Mouse (Mus musculus) R1 (cell line): ENCODE data around the gene Tmem219.
"Not testable (repeated sequence)": the region's sequence is repeated elsewhere in the genome, so short reads cannot be mapped to it uniquely, and the experiment has no call there.

ENCODE experiments used
- DNase-seq: peaks from one replicate; pipeline ENCODE4 v3.0.0-alpha.2; 2018; ENCODE audit warnings: low read depth, low spot score

The Tmem219 gene

DNA sequence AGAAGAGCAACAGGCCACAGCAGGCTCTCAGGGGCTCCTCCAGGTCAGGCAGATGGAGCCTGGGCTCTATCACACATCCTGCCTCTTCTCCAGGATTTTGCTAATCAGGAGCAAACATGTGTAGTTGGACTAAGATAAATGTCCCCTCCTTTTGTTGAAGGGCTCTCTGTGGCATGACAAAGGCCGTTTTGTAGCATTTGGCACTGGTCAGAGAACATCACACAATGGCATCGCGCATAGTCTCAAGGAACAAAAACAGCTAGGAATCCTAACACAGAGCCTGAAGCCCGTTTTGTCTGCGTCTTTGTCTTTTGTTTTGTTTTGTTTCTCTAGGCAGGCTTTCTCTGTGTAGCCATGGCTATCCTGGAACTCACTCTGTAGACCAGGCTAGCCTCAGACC lies 1.3 kb upstream of the Tmem219 start:
- no peak for DNase-seq

- no peak for DNase-seq
Observed at GRCm38 (mm10) chr7:126921563-126921962, 1.2 kb downstream of the Tmem219 start.

DNA sequence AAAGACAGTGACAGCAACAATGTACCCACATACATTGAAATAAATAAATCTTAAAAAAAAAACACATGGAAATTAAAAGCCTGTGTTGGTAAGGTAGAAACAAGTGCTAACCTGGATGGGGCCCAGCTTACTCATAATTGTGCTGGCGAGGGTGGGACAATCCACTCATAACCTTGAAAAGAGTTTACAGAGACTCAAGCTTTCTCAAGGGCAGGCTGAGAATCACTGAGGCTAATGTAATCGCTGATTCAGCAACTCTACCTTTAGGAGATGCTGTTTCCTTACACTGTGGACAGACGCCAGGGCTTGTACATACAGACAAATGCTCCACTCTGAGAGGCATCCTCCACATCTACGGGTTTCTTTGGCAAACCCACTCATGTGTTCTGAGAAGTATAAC lies 2.7 kb downstream of the Tmem219 start:
- no peak for DNase-seq

DNA sequence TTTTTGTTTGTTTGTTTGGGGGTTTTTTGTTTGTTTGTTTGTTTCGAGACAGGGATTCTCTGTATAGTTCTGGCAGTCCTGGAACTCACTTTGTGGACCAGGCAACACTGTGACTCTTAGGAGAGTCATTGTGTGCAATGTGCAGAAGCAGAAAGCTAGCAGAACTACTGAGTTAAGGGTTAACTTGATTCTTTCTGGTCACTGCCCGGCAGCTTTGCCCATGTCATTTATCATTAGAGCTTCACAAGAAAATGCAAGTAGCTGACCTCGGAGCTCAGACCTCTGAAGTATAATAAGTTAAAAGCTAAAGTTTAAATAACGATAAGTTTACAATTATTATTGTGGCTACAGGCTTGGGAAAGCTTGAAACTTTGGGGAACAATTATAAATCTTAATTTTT lies 4.4 kb downstream of the Tmem219 start:
- DNase-seq: not testable (repeated sequence)

- DNase-seq: no peak
Observed at GRCm38 (mm10) chr7:126914844-126915243, 7.9 kb downstream of the Tmem219 start.

GRCm38 (mm10) chr7:126905590-126905989 lies 17.1 kb downstream of the Tmem219 start:
- DNase-seq: no peak

DNA sequence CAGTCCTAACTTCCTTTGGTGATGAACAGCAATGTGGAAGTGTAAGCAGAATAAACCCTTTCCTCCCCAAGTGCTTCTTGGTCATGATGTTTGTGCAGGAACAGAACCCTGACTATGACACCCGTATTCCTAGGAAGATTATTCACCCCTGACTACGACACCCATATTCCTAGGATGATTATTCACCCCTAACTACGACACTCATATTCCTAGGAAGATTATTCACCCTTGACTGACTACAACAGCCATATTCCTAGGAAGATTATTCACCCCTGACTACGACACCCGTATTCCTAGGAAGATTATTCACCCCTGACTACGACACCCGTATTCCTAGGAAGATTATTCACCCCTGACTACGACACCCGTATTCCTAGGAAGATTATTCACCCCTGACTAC lies 22.9 kb downstream of the Tmem219 start:
- not testable (repeated sequence) for DNase-seq

- DNase-seq: peak; percentile 90
Observed at GRCm38 (mm10) chr7:126898102-126898990, 24.4 kb downstream of the Tmem219 start.

- DNase-seq: peak; percentile 24
Observed at GRCm38 (mm10) chr7:126897390-126898101, 25.2 kb downstream of the Tmem219 start.

- DNase-seq: no peak
Observed at GRCm38 (mm10) chr7:126896912-126897311, 25.8 kb downstream of the Tmem219 start.

DNA sequence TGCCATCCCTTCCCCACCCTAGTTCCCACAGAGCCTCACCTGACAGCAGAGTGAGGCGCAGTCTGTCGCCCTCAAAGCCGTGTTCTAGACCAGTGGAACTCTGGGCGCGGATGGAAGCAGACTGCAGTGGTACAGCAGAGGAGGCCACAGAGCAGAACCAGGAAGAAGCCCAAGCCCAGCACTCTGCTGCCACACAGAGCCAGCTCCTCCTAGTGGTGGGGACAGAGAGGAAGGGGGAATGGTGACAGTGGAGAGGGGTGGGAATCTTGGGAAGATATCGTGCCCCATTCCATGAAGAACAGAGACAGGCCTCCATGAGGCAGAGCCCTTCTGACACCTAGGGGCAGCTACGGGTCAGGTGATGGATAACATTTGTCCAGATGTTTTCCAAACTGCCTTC lies 33.9 kb downstream of the Tmem219 start:
- DNase-seq: peak; percentile 64

DNA sequence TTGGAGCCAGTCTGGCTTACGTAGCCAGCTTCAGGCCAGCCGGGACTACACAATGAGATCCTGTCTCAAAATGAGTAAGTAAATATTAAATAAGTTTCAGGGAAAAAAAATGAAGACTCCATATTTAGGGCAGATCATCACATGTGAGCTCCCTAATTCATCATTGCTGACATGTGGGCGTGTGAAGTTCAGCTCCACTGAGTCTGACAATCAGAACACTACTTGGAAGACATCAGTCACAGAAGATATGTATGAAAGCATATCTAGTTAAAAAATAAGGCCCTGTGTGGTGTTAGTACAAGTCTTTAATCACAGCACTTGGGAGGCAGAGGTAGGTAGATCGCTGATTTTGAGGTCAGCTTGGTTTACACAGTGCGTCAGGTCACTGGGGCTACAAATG lies 35.4 kb downstream of the Tmem219 start:
- DNase-seq: no peak

GRCm38 (mm10) chr7:126884286-126885164 lies 38.2 kb downstream of the Tmem219 start, which contains the start of gene Taok2:
Taok2 (minus strand) TSS chr7:126884703.
- peak; percentile 99 for DNase-seq

- DNase-seq: no peak
Observed at GRCm38 (mm10) chr7:126883731-126884181, 39.0 kb downstream of the Tmem219 start.

- DNase-seq: no peak
Observed at GRCm38 (mm10) chr7:126881040-126881439, 41.7 kb downstream of the Tmem219 start.

- no peak for DNase-seq
Observed at GRCm38 (mm10) chr7:126877239-126877638, 45.5 kb downstream of the Tmem219 start.

- DNase-seq: no peak
Observed at GRCm38 (mm10) chr7:126870520-126870891, 52.2 kb downstream of the Tmem219 start.

DNA sequence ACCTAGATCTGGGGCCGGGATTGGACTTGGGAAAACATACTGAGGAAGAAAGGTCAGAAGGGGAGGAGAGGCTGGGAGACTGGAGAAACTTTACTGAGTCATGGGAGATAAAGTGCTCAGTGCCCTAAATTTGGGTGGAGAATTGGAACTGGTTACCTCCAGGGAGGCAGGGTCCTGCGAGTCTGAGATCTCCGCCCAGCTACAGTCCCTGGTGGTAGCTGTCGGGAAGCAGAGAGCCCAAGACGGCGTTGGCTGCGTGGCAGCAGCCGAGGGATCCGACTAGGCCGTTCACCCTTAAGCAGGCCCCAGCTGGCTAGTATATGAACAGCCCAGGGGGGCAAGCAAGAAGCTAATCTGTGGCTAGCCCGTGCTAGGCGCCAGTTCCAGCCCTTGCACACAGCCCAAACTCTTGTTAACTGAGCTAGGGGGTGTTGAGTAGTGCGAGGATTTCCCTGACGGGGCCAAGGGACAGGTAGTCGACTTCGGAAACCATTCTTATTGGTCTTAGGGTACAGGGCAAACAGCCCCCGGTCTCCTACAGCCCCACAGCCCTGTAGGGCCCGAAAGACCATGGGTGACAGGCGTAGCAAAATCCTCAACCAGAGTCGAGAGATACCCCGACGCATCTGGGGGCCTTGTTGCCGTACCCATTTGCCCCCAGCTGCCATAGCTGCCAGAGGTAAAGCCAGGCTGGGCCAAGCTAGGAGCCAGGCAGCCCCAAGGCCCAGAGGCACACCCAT lies 52.8 kb downstream of the Tmem219 start:
- no peak for DNase-seq

- DNase-seq: no peak
Observed at GRCm38 (mm10) chr7:126868003-126868402, 54.7 kb downstream of the Tmem219 start.

DNA sequence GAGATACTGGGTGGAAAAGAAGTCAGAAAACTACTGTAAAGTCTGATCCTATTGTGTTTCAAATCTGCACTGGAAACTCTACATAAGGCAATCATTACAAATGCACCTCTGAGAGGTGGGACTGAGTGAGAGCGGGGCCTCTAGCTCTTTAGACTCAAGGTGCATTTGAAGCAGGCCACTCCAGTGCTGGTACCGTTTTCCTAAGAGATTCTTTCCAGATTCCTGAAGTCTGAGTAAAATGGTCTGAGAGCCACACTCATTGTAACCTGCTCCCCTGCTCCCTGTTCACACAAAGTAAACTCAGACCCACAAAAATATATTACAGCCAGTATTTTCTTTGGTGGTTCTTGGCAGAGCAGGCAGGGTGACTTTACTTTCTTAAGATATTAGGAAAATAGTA lies 55.2 kb downstream of the Tmem219 start:
- DNase-seq: no peak

DNA sequence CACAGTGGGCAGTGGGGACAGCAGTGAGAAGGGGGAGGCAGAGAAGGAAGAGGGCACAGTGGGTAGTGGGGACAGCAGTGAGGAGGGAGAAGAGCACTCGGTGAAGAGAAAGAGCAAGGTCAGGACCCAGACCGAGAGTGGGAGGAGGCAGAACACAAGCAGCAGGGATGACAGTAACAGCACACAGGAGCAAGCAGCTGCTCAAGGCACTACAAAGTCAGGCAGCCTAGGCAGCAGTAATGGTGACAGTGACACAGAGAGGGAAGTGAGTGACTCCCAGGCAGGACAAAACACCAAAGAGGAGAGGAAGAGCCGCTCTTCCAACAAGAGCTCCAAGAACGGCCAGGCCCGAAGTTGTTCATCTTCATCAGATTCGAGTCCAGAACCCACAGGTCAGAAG lies 58.9 kb downstream of the Tmem219 start:
- no peak for DNase-seq
